Mouse (Mus musculus) MEL (cell line): Measurements from ENCODE around the gene Zfp790. TPM values are rescaled to one million over a fixed set of nuclear protein-coding genes. Genes with fewer than 3 reads are reported as not detected.

ENCODE experiments used
- DNase-seq: peaks from one replicate; pipeline ENCODE4 v3.0.0; 2011; ENCODE audit warnings: low read depth, low spot score
- H3K27ac ChIP-seq: 2 replicates; pipeline ENCODE4 v1.5.1; 2012; ENCODE audit warnings: low read depth, mild to moderate bottlenecking, control low read depth, low read length, moderate library complexity; ENCODE audit not compliant: control insufficient read depth
- H3K27me3 ChIP-seq, 2 experiments: fragments of 150-350 bp in 1 of 2; sonication (generic) in 1 of 2; 2 replicates each; pipeline ENCODE4 v1.6.1; 2012; ENCODE audit warnings: low read length in 2 of 2, mild to moderate bottlenecking in 2 of 2, improper control_type of control experiment in 1 of 2, moderate library complexity in 1 of 2; ENCODE audit not compliant: insufficient read depth in 2 of 2, control insufficient read depth in 1 of 2
- H3K36me3 ChIP-seq, 2 experiments: 2 replicates each; pipeline ENCODE4 v1.6.1; 2012 to 2014; ENCODE audit warnings: low read length in 2 of 2, improper control_type of control experiment in 1 of 2, inconsistent platforms in 1 of 2, mild to moderate bottlenecking in 1 of 2; ENCODE audit not compliant: insufficient read depth in 2 of 2, control insufficient read depth in 1 of 2
- H3K4me1 ChIP-seq, 2 experiments: fragments of 150-350 bp in 1 of 2; sonication (generic) in 1 of 2; 2 replicates each; pipeline ENCODE4 v1.6.1; 2012; ENCODE audit warnings: low read length in 2 of 2, improper control_type of control experiment in 1 of 2, mild to moderate bottlenecking in 1 of 2; ENCODE audit not compliant: insufficient read depth in 2 of 2, control insufficient read depth in 1 of 2
- H3K4me3 ChIP-seq, 2 experiments: fragments of 150-350 bp in 1 of 2; sonication (generic) in 1 of 2; 2 replicates each; pipeline ENCODE4 v1.5.1; 2012; ENCODE audit warnings: low read depth in 2 of 2, low read length in 2 of 2, mild to moderate bottlenecking in 2 of 2, moderate library complexity in 2 of 2, control low read depth in 1 of 2, improper control_type of control experiment in 1 of 2; ENCODE audit not compliant: control insufficient read depth in 1 of 2, insufficient read depth in 1 of 2
- H3K79me2 ChIP-seq: 2 replicates; pipeline ENCODE4 v1.6.1; 2012; ENCODE audit warnings: mild to moderate bottlenecking, low read length, moderate library complexity; ENCODE audit not compliant: control insufficient read depth, poor library complexity, insufficient read depth
- H3K9ac ChIP-seq: 2 replicates; pipeline ENCODE4 v1.6.1; 2012; ENCODE audit warnings: low read depth, mild to moderate bottlenecking, control low read depth, low read length, moderate library complexity; ENCODE audit not compliant: control insufficient read depth, poor library complexity, severe bottlenecking
- H3K9me3 ChIP-seq: fragments of 150-350 bp; sonication (generic); replicated peaks from 2 replicates; pipeline ENCODE4 v1.6.1; 2012; ENCODE audit warnings: mild to moderate bottlenecking, low read length, improper control_type of control experiment, moderate library complexity; ENCODE audit not compliant: insufficient read depth
- CHD1 ChIP-seq: IDR thresholded peaks from 2 replicates; pipeline ENCODE4 v1.6.1; 2012; ENCODE audit warnings: low read depth, mild to moderate bottlenecking, inconsistent platforms, low read length, improper control_type of control experiment
- CHD2 ChIP-seq: IDR thresholded peaks from 2 replicates; pipeline ENCODE4 v1.6.1; 2011; ENCODE audit warnings: low read length, improper control_type of control experiment
- E2F4 ChIP-seq: IDR thresholded peaks from 2 replicates; pipeline ENCODE4 v1.6.1; 2011; ENCODE audit warnings: low read depth, low read length, improper control_type of control experiment, borderline replicate concordance
- ELF1 ChIP-seq: IDR thresholded peaks from 2 replicates; pipeline ENCODE4 v1.6.1; 2014; ENCODE audit warnings: low read depth, mild to moderate bottlenecking, inconsistent platforms, low read length, improper control_type of control experiment, moderate library complexity
- ETS1 ChIP-seq: IDR thresholded peaks from 2 replicates; pipeline ENCODE4 v1.6.1; 2012; ENCODE audit warnings: low read depth, mild to moderate bottlenecking, inconsistent platforms, low read length, improper control_type of control experiment, moderate library complexity
- HCFC1 ChIP-seq: IDR thresholded peaks from 2 replicates; pipeline ENCODE4 v1.6.1; 2012; ENCODE audit warnings: low read depth, mild to moderate bottlenecking, inconsistent platforms, low read length, improper control_type of control experiment, moderate library complexity
- MAFK ChIP-seq: IDR thresholded peaks from 2 replicates; pipeline ENCODE4 v1.6.1; 2011; ENCODE audit warnings: low read depth, mild to moderate bottlenecking, low read length, improper control_type of control experiment, borderline replicate concordance
- MAX ChIP-seq: IDR thresholded peaks from 2 replicates; pipeline ENCODE4 v1.6.1; 2011; ENCODE audit warnings: low read length, improper control_type of control experiment
- MXI1 ChIP-seq: IDR thresholded peaks from 2 replicates; pipeline ENCODE4 v1.6.1; 2011; ENCODE audit warnings: mild to moderate bottlenecking, low read depth, low read length, improper control_type of control experiment
- MYB ChIP-seq: IDR thresholded peaks from 2 replicates; pipeline ENCODE4 v1.6.1; 2011; ENCODE audit warnings: mild to moderate bottlenecking, low read depth, low read length, improper control_type of control experiment
- MYC ChIP-seq: IDR thresholded peaks from 2 replicates; pipeline ENCODE4 v1.6.1; 2011; ENCODE audit warnings: low read depth, mild to moderate bottlenecking, low read length, improper control_type of control experiment, moderate library complexity
- NRF1 ChIP-seq: IDR thresholded peaks from 2 replicates; pipeline ENCODE4 v1.6.1; 2014; ENCODE audit warnings: low read depth, mild to moderate bottlenecking, inconsistent platforms, low read length, improper control_type of control experiment, moderate library complexity; ENCODE audit not compliant: poor library complexity, insufficient read depth, severe bottlenecking
- POLR2A ChIP-seq, 2 experiments: IDR thresholded peaks; 2 replicates each; pipeline ENCODE4 v1.6.1; 2011 to 2012; ENCODE audit warnings: low read length in 2 of 2, mild to moderate bottlenecking in 2 of 2, control low read depth in 1 of 2, improper control_type of control experiment in 1 of 2, low read depth in 1 of 2, moderate library complexity in 1 of 2; ENCODE audit not compliant: control insufficient read depth in 1 of 2, insufficient read depth in 1 of 2, poor library complexity in 1 of 2
- POLR2AphosphoS2 ChIP-seq: IDR thresholded peaks from 2 replicates; pipeline ENCODE4 v1.6.1; 2011; ENCODE audit warnings: low read length, improper control_type of control experiment
- POLR2AphosphoS5 ChIP-seq: IDR thresholded peaks from 2 replicates; pipeline ENCODE4 v1.6.1; 2012; ENCODE audit warnings: low read depth, borderline replicate concordance, mild to moderate bottlenecking, inconsistent platforms, low read length, moderate library complexity, mixed read lengths
- RCOR1 ChIP-seq: IDR thresholded peaks from 2 replicates; pipeline ENCODE4 v1.6.1; 2012; ENCODE audit warnings: low read depth, mild to moderate bottlenecking, inconsistent platforms, low read length, improper control_type of control experiment
- SIN3A ChIP-seq: IDR thresholded peaks from 2 replicates; pipeline ENCODE4 v1.6.1; 2012; ENCODE audit warnings: low read length, improper control_type of control experiment, inconsistent platforms
- TAL1 ChIP-seq: IDR thresholded peaks from 2 replicates; pipeline ENCODE4 v1.6.1; 2012; ENCODE audit warnings: mild to moderate bottlenecking, inconsistent platforms, low read length, moderate library complexity, mixed read lengths
- UBTF ChIP-seq: IDR thresholded peaks from 2 replicates; pipeline ENCODE4 v1.6.1; 2012; ENCODE audit warnings: low read depth, mild to moderate bottlenecking, inconsistent platforms, low read length, improper control_type of control experiment, moderate library complexity, borderline replicate concordance; ENCODE audit not compliant: insufficient read depth
- USF1 ChIP-seq: IDR thresholded peaks from 2 replicates; pipeline ENCODE4 v1.6.1; 2014; ENCODE audit warnings: low read depth, mild to moderate bottlenecking, inconsistent platforms, low read length, improper control_type of control experiment, moderate library complexity
- USF2 ChIP-seq, 2 experiments: IDR thresholded peaks; 2 replicates each; pipeline ENCODE4 v1.6.1; 2011 to 2012; ENCODE audit warnings: improper control_type of control experiment in 2 of 2, low read length in 2 of 2, borderline replicate concordance in 1 of 2, inconsistent platforms in 1 of 2, low read depth in 1 of 2, mild to moderate bottlenecking in 1 of 2; ENCODE audit not compliant: insufficient read depth in 1 of 2
- ZKSCAN1 ChIP-seq: IDR thresholded peaks from 2 replicates; pipeline ENCODE4 v1.6.1; 2012; ENCODE audit warnings: low read depth, mild to moderate bottlenecking, inconsistent platforms, low read length, improper control_type of control experiment, moderate library complexity
- ZMIZ1 ChIP-seq: IDR thresholded peaks from 2 replicates; pipeline ENCODE4 v1.6.1; 2012; ENCODE audit warnings: low read depth, mild to moderate bottlenecking, inconsistent platforms, low read length, improper control_type of control experiment, moderate library complexity
- ZNF384 ChIP-seq: IDR thresholded peaks from 2 replicates; pipeline ENCODE4 v1.6.1; 2012; ENCODE audit warnings: low read depth, mild to moderate bottlenecking, inconsistent platforms, low read length, improper control_type of control experiment
- polyA plus RNA-seq, 2 experiments: library from polyadenylated mRNA; stranded (reverse) in 1 of 2; unstranded in 1 of 2; fragments of >175 nt in 1 of 2; fragments of >200 nt in 1 of 2; gene quantifications; 2 replicates each; pipeline versions ENCODE4 v1.2.1 to v1.2.4; 2012; ENCODE audit warnings: low replicate concordance in 2 of 2, low read depth in 1 of 2; ENCODE audit not compliant: insufficient read length in 2 of 2, insufficient read depth in 1 of 2, missing spikeins in 1 of 2
- total RNA-seq: library from RNA; depleted of rRNA; stranded (reverse); fragments of 300-350 nt; gene quantifications from 2 replicates; pipeline ENCODE4 v1.2.3, GENCODE M21; 2012

Zfp790 gene
- total and polyA plus RNA-seq, 3 experiments = 3.8 to 4.9 TPM; not detected in 1

DNA sequence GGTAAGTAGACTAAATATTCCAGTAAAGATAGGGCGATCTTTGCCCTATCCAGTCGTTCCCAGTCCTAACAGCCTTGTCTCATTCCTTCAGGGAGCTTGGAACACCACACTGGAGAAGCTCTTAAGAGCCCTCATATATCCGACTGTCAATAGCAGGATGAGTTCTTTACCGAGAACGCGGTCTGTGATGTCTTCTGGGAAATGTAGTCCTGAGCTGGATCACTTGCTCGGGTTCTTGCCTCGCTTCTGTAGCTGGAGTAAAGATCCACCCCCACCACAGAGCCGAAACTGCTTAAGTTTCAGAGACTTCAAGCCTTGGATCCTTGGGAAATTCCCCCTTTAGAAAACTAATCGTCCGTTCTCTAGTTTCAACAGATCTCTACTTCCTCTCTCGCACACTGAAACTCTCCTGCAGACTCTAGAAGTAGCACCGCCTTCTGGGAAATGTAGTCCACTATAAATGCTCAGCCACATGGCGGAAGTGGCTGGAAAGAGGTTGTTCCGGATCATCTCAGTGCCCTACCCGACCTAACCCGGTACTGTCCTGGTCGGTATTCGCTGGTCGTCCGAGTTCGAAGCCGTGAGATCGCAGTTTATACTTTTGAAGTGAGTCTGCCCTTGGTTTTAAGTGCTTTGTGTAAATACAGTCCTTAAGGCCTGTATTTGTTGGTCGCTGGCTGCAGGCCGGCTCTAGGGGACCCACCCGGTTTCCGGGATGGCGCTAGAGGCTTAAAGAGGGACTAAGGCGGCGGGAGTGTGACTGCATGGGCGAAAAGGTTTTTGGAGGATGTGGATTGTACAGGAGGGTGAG lies 47.6 kb upstream of the Zfp790 start, which contains the start of gene Zfp84 (continued):
- TF ChIP-seq E2F4 = no peak
- no peak for TF ChIP-seq NRF1
- no peak; the same call in 1 of the 2 replicates for TF ChIP-seq ZMIZ1
- no peak for TF ChIP-seq POLR2AphosphoS5
- TF ChIP-seq MAFK = no peak
- TF ChIP-seq HCFC1 = peak; percentile 95
- TF ChIP-seq ELF1 = peak; percentile 96
- no peak for TF ChIP-seq TAL1
- TF ChIP-seq ETS1 = no peak; the same call in 1 of the 2 replicates

GRCm38 (mm10) chr7:29768980-29769379 lies 46.9 kb upstream of the Zfp790 start:
- peak overlapping the region; percentile 80 to 92 for H3K4me3 ChIP-seq
- TF ChIP-seq RCOR1 (no peak), TAL1 (no peak), USF2 (IDR thresholded peaks at IDR 0.05; ENCODE audit: borderline replicate concordance in 1 of 2, insufficient read depth in 1 of 2, low read depth in 1 of 2, low read length in 2 of 2) (no peak), SIN3A (no peak), E2F4 (no peak), MYC (0 out of 2 replicates have a peak, but pooled peaks have one; percentile 33), CHD1 (0 out of 2 replicates have a peak, but pooled peaks have one; percentile 67), CHD2 (no peak), ZKSCAN1 (no peak)
- no peak for DNase-seq
- no peaks in the 10 kb centered on the region for H3K27me3 ChIP-seq
- H3K27ac ChIP-seq = peak overlapping the region; percentile 97
- H3K4me1 ChIP-seq = peaks cover 4 to 10% of the 10 kb centered on the region in 2 experiments; a peak in 2 of 4 replicates
- peak overlapping the region; percentile 93 for H3K9ac ChIP-seq
- peaks cover 0 to 8% of the 10 kb centered on the region in 2 experiments; a peak in 3 of 4 replicates for H3K36me3 ChIP-seq
- H3K9me3 ChIP-seq = no peaks in the 10 kb centered on the region
- peaks cover 21% of the 10 kb centered on the region for H3K79me2 ChIP-seq

- Histone ChIP-seq H3K79me2 (peaks cover 19% of the 10 kb centered on the region), H3K4me1 (peaks cover 4 to 8% of the 10 kb centered on the region in 2 experiments; a peak in 2 of 4 replicates), H3K9me3 (no peaks in the 10 kb centered on the region), H3K4me3 (no peak overlapping the region), H3K36me3 (peaks cover 8 to 28% of the 10 kb centered on the region in 2 experiments), H3K9ac (no peak overlapping the region), H3K27me3 (no peaks in the 10 kb centered on the region), H3K27ac (no peak overlapping the region)
- DNase-seq = no peak
- TF ChIP-seq ZNF384 (no peak), UBTF (no peak), POLR2AphosphoS2 (no peak), NRF1 (no peak), CHD1 (no peak), ELF1 (no peak), USF1 (no peak), TAL1 (no peak), MYB (no peak), MAX (no peak), ZKSCAN1 (no peak), SIN3A (no peak), MXI1 (no peak), POLR2A (IDR thresholded peaks at IDR 0.05; ENCODE audit: control insufficient read depth in 1 of 2, insufficient read depth in 1 of 2, low read depth in 1 of 2, low read length in 2 of 2, poor library complexity in 1 of 2) (no peak)
Measured at GRCm38 (mm10) chr7:29773503-29773902, 42.4 kb upstream of the Zfp790 start.
